13 mouse cellular contexts compared by ENCODE assay signal in the genomic region with DNA sequence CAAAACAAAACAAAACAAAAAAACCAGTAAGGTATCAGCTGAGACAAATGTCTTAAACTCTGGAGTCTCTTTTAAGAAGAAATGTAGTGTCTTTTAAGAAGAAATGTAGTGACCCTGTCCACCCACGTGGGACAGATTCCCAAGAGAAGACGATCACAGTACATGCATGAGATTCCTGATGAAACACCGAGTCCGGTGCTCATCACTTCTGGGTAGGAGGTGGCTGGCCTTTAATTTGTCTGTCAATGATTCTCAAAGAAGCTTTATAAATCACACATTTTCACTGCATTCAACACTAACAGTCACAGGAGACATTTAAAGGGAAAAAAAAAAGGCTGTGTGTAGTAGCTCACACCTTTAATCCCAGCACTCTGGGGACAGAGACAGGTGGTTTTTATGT. TPM values are rescaled to one million over a fixed set of nuclear protein-coding genes. Genes with fewer than 3 reads are reported as not detected.
DNase-seq lines count a peak whose midpoint lies in the region; ATAC-seq and TF ChIP-seq lines count a peak whose summit lies in the region.
"Had no signal": no experiment of that assay in that cellular context is flagged by ENCODE, and none has a peak within 500 bp of the region (broad histone marks: within the 10 kb centered on the region; RNA-seq: fewer than 3 reads in every experiment).

No protein-coding gene starts in this region.

- peaks cover 2% of the 10 kb centered on the region; the same call in 1 of the 2 replicates for H3K36me3 ChIP-seq in heart, adult 2 months (ENCODE audit: control insufficient read depth, insufficient read depth, low read length)
- H3K36me3 ChIP-seq in hindbrain, embryonic 13.5 days: peaks cover 3% of the 10 kb centered on the region; the same call in 1 of the 2 replicates
- peaks cover 15% of the 10 kb centered on the region; the same call in 1 of the 2 replicates for H3K36me3 ChIP-seq in hindbrain, embryonic 10.5 days
- peaks cover 4% of the 10 kb centered on the region; the same call in 1 of the 2 replicates for H3K36me3 ChIP-seq in midbrain, embryonic 12.5 days
- no peaks in the 10 kb centered on the region for H3K36me3 ChIP-seq in midbrain, embryonic 15.5 days (replicated peaks)
- no peaks in the 10 kb centered on the region for H3K36me3 ChIP-seq in kidney, embryonic 16.5 days (ENCODE audit: insufficient read depth, low read length)
- H3K36me3 ChIP-seq: embryonic facial prominence, embryonic 15.5 days had no signal

- no peaks in the 10 kb centered on the region for H3K9me3 ChIP-seq in hindbrain, embryonic 13.5 days
- no peaks in the 10 kb centered on the region for H3K9me3 ChIP-seq in hindbrain, embryonic 10.5 days
- H3K9me3 ChIP-seq in midbrain, embryonic 12.5 days: no peaks in the 10 kb centered on the region
- no peaks in the 10 kb centered on the region for H3K9me3 ChIP-seq in midbrain, embryonic 15.5 days
- no peaks in the 10 kb centered on the region for H3K9me3 ChIP-seq in kidney, embryonic 16.5 days (ENCODE audit: low read length)
- H3K9me3 ChIP-seq: embryonic facial prominence, embryonic 15.5 days; liver, embryonic 13.5 days had no signal

- no peaks in the 10 kb centered on the region; the same call in 1 of the 2 replicates for H3K79me2 ChIP-seq in heart, adult 2 months (replicated peaks; ENCODE audit: control insufficient read depth, insufficient read depth, low read length)

- no peak for TF ChIP-seq EP300 in heart, adult 2 months (IDR thresholded peaks at IDR 0.05; ENCODE audit: insufficient read depth, low read depth, low read length)

- intact Hi-C loops in heart, adult 2 months (cut with DNase I): loop anchor here (2.0 to 5.0 kb wide), 2 partner anchors 15 to 33 kb away; no protein-coding TSS in a partner anchor

- no peak overlapping the region for H3K9ac ChIP-seq in heart, adult 2 months (ENCODE audit: low read depth, low read length)
- H3K9ac ChIP-seq in hindbrain, embryonic 13.5 days: no peak overlapping the region
- no peak overlapping the region for H3K9ac ChIP-seq in midbrain, embryonic 12.5 days (replicated peaks)
- H3K9ac ChIP-seq in midbrain, embryonic 15.5 days: no peak overlapping the region
- H3K9ac ChIP-seq in kidney, embryonic 16.5 days (replicated peaks; ENCODE audit: low read length): no peak overlapping the region
- H3K9ac ChIP-seq: embryonic facial prominence, embryonic 15.5 days; liver, embryonic 13.5 days had no signal

- no peaks in the 10 kb centered on the region for H3K27me3 ChIP-seq in heart, adult 2 months (ENCODE audit: control insufficient read depth, insufficient read depth, low read length)
- no peaks in the 10 kb centered on the region for H3K27me3 ChIP-seq in hindbrain, embryonic 13.5 days
- no peaks in the 10 kb centered on the region for H3K27me3 ChIP-seq in hindbrain, embryonic 10.5 days (ENCODE audit: insufficient read depth, poor library complexity, severe bottlenecking)
- no peaks in the 10 kb centered on the region for H3K27me3 ChIP-seq in midbrain, embryonic 12.5 days
- no peaks in the 10 kb centered on the region for H3K27me3 ChIP-seq in midbrain, embryonic 15.5 days (replicated peaks)
- H3K27me3 ChIP-seq in kidney, embryonic 16.5 days (ENCODE audit: insufficient read depth, low read length): no peaks in the 10 kb centered on the region
- H3K27me3 ChIP-seq: embryonic facial prominence, embryonic 15.5 days; liver, embryonic 13.5 days had no signal

- TF ChIP-seq CTCF in heart, adult 2 months (IDR thresholded peaks at IDR 0.05): no peak

- H3K4me1 ChIP-seq in heart, adult 2 months (ENCODE audit: control insufficient read depth, insufficient read depth, low read length): peaks cover 32% of the 10 kb centered on the region
- peaks cover 61% of the 10 kb centered on the region for H3K4me1 ChIP-seq in hindbrain, embryonic 13.5 days (replicated peaks)
- peaks cover 61% of the 10 kb centered on the region for H3K4me1 ChIP-seq in hindbrain, embryonic 10.5 days (replicated peaks)
- peaks cover 52% of the 10 kb centered on the region for H3K4me1 ChIP-seq in midbrain, embryonic 12.5 days
- H3K4me1 ChIP-seq in midbrain, embryonic 15.5 days: peaks cover 47% of the 10 kb centered on the region
- peaks cover 54% of the 10 kb centered on the region for H3K4me1 ChIP-seq in kidney, embryonic 16.5 days (ENCODE audit: insufficient read depth, low read length)

- TF ChIP-seq POLR2A in heart, adult 2 months (IDR thresholded peaks at IDR 0.05; ENCODE audit: insufficient read depth, low read depth, low read length): no peak

- no peak for DNase-seq in heart, adult 2 months
- DNase-seq in heart, adult 9 months (ENCODE audit: low spot score in 2 of 2): no peak
- DNase-seq in hindbrain, embryonic 10.5 days (ENCODE audit: low spot score): no peak
- no peak for DNase-seq in right cerebral cortex, postnatal 14 days
- DNase-seq: cerebellum, postnatal 36 days; left cerebral cortex, postnatal 4 days; liver, embryonic 13.5 days had no signal

- WGBS in heart, adult 2 months: 27% methylated on average over 4 of the region's 4 CpGs
- WGBS in hindbrain, embryonic 13.5 days: 41% methylated on average over 4 of the region's 4 CpGs
- WGBS in hindbrain, embryonic 10.5 days: 59% methylated on average over 4 of the region's 4 CpGs
- WGBS in midbrain, embryonic 12.5 days: 65% methylated on average over 4 of the region's 4 CpGs
- WGBS in midbrain, embryonic 15.5 days: 57% methylated on average over 4 of the region's 4 CpGs
- WGBS in kidney, embryonic 16.5 days: 35% methylated on average over 4 of the region's 4 CpGs

- ATAC-seq in hindbrain, embryonic 13.5 days (ENCODE audit: low FRiP score): no peak
- ATAC-seq in midbrain, embryonic 12.5 days (ENCODE audit: low FRiP score, low read depth): no peak
- ATAC-seq in midbrain, embryonic 15.5 days (replicated peaks): no peak
- ATAC-seq in kidney, embryonic 16.5 days (ENCODE audit: low FRiP score, low TSS enrichment): no peak

- H3K27ac ChIP-seq in heart, adult 2 months: peak overlapping the region; percentile 74
- peak overlapping the region; percentile 86; the same call in 1 of the 2 replicates for H3K27ac ChIP-seq in hindbrain, embryonic 13.5 days
- H3K27ac ChIP-seq in hindbrain, embryonic 10.5 days: no peak overlapping the region
- 0 out of 2 replicates have a peak overlapping the region, but pooled peaks have one; percentile 70 for H3K27ac ChIP-seq in midbrain, embryonic 12.5 days (replicated peaks)
- no peak overlapping the region for H3K27ac ChIP-seq in midbrain, embryonic 15.5 days
- peak overlapping the region; percentile 65; the same call in 1 of the 2 replicates for H3K27ac ChIP-seq in kidney, embryonic 16.5 days (ENCODE audit: low read length)

- H3K4me2 ChIP-seq in hindbrain, embryonic 13.5 days: peak overlapping the region; percentile 23; the same call in 1 of the 2 replicates
- H3K4me2 ChIP-seq in midbrain, embryonic 12.5 days (replicated peaks): no peak overlapping the region
- H3K4me2 ChIP-seq in midbrain, embryonic 15.5 days: no peak overlapping the region
- no peak overlapping the region for H3K4me2 ChIP-seq in kidney, embryonic 16.5 days (replicated peaks; ENCODE audit: low read depth, low read length)
- H3K4me2 ChIP-seq: liver, embryonic 13.5 days had no signal

- H3K4me3 ChIP-seq in heart, adult 2 months: no peak overlapping the region
- H3K4me3 ChIP-seq in hindbrain, embryonic 13.5 days: no peak overlapping the region
- no peak overlapping the region for H3K4me3 ChIP-seq in hindbrain, embryonic 10.5 days
- no peak overlapping the region for H3K4me3 ChIP-seq in midbrain, embryonic 12.5 days
- H3K4me3 ChIP-seq in midbrain, embryonic 15.5 days: no peak overlapping the region
- H3K4me3 ChIP-seq in kidney, embryonic 16.5 days (ENCODE audit: low read length): no peak overlapping the region
- H3K4me3 ChIP-seq: embryonic facial prominence, embryonic 15.5 days; liver, embryonic 13.5 days; myocyte had no signal

RNA-seq across cellular contexts. Expression of a gene that starts 18.6 kb away (rescaled TPM):
- 10 to 100 TPM; 24.6 to 30.1 TPM for total RNA-seq in heart, adult 2 months (2021)
- polyA plus RNA-seq in heart, adult 2 months (2012; rRNA removed): 24.1 and 27.9 TPM in 2 replicates
- 176 and 190 TPM in 2 replicates for polyA plus RNA-seq in hindbrain, embryonic 13.5 days (2015; fragmentation: Nextera tagmentation; extraction: Ambion mirVana)
- polyA plus RNA-seq in hindbrain, embryonic 10.5 days (2016; fragmentation: Nextera tagmentation; extraction: Ambion mirVana): 248 and 258 TPM in 2 replicates
- polyA plus RNA-seq in midbrain, embryonic 12.5 days (2016; fragmentation: Nextera tagmentation; extraction: Ambion mirVana): 227 and 244 TPM in 2 replicates
- 198 and 206 TPM in 2 replicates for polyA plus RNA-seq in midbrain, embryonic 15.5 days (2015; fragmentation: Nextera tagmentation; extraction: Ambion mirVana)
- polyA plus RNA-seq in kidney, embryonic 16.5 days (2015; fragmentation: Nextera tagmentation; extraction: Ambion mirVana): 122 and 126 TPM in 2 replicates

RNA-seq across cellular contexts. Expression of a gene that starts 57.5 kb away (rescaled TPM):
- total RNA-seq in heart, adult 2 months (2021): 1 to 10 TPM; 3.4 to 4.5 TPM
- polyA plus RNA-seq in heart, adult 2 months (2012; rRNA removed): 5.7 and 14.1 TPM in 2 replicates
- 1.7 and 1.9 TPM in 2 replicates for polyA plus RNA-seq in hindbrain, embryonic 13.5 days (2015; fragmentation: Nextera tagmentation; extraction: Ambion mirVana)
- polyA plus RNA-seq in hindbrain, embryonic 10.5 days (2016; fragmentation: Nextera tagmentation; extraction: Ambion mirVana): 1.3 and 1.7 TPM in 2 replicates
- polyA plus RNA-seq in midbrain, embryonic 12.5 days (2016; fragmentation: Nextera tagmentation; extraction: Ambion mirVana): 1.1 and 1.4 TPM in 2 replicates
- 2.4 and 2.8 TPM in 2 replicates for polyA plus RNA-seq in midbrain, embryonic 15.5 days (2015; fragmentation: Nextera tagmentation; extraction: Ambion mirVana)
- 2.4 TPM in 2 replicates for polyA plus RNA-seq in kidney, embryonic 16.5 days (2015; fragmentation: Nextera tagmentation; extraction: Ambion mirVana)
- polyA plus RNA-seq: myocyte had no signal

Comparison
In these comparisons a context has a peak if more than half of its experiments do, and no peak if none do; other contexts are left out.
1. H3K27ac ChIP-seq: peak in heart, adult 2 months (single experiment), hindbrain, embryonic 13.5 days (single experiment), midbrain, embryonic 12.5 days (single experiment) and kidney, embryonic 16.5 days (single experiment); none in hindbrain, embryonic 10.5 days (single experiment) and midbrain, embryonic 15.5 days (single experiment).